Mouse (Mus musculus) Patski (cell line): Measurements from ENCODE around the gene Cd63. TPM values are rescaled to one million over a fixed set of nuclear protein-coding genes. Genes with fewer than 3 reads are reported as not detected.
A peak's percentile ranks its signal among the peaks of the same experiment; 100 is the strongest.

Experiments used
- ATAC-seq: fragments of 100-300 bp; one replicate; pipeline ENCODE4 v1.8.0; 2021
- CTCF ChIA-PET: fragments of 350-600 bp; sonication (Branson Sonifier 250); formaldehyde crosslinking; loops from one replicate; lab custom pipeline; 2022; ENCODE audit warnings: inconsistent platforms; lab: Charles Lee
- POLR2A ChIA-PET: fragments of 350-600 bp; sonication (Branson Sonifier 250); formaldehyde crosslinking; loops from one replicate; lab custom pipeline; 2022; ENCODE audit warnings: antibody characterized with exemption, inconsistent platforms; lab: Charles Lee
- DNase-seq: peaks from one replicate; pipeline ENCODE4 v3.0.0-alpha.2; 2011; ENCODE audit warnings: low read depth, low spot score
- H3K27me3 ChIP-seq: fragments of 371-371 bp; one replicate; pipeline ENCODE4 v1.5.1; 2021
- CTCF ChIP-seq: fragments of 100-300 bp; IDR thresholded peaks from one replicate; pipeline ENCODE4 v1.5.1; 2021
- in situ Hi-C: fragments of 300-500 bp; cut with MboI; formaldehyde crosslinking; loops from 3 replicates; pipeline ENCODE4 v1.11.1; 2018; ENCODE audit warnings: low pct_unique_long_range_greater_than_20kb, mixed read lengths
- polyA plus RNA-seq: library from polyadenylated mRNA; unstranded; gene quantifications from one replicate; pipeline ENCODE4 v1.2.3, GENCODE M21; 2021

Cd63 gene
- polyA plus RNA-seq, result 2,035 TPM

DNA sequence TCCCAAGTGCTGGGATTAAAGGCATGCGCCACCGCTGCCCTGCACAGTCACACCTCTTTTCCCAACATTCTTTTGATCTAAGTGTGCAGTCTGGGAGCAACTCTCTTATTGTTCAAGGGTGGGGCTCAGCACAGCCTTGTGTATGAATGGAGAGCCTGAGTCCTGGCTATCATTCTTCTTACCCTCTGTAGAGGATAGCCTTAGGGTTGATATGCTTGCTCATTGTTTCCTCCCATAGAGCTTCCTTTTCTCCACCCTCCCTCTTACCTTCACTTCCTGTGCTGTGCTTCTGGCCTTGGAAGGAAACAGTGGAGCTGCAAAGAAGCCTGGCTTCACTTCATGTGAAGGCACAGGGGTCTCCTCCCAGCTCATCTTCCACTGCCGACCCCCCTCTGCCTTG lies at the start of gene Cd63:
Gene Cd63 (plus strand): TSS at position 292 of the 400 bp plus-strand sequence.
- in situ Hi-C loops, result loop anchor here (25.0 kb wide), 1 partner anchor 1238 kb away; the partner anchor contains the start of genes Nab2 and Nemp1
- no peak for ATAC-seq
- CTCF ChIA-PET, result interaction anchor here (1.6 kb wide), 1 partner anchor 13 kb away, joined by 4 read pairs; no protein-coding TSS in a partner anchor
- H3K27me3 ChIP-seq, result no peaks in the 10 kb centered on the region
- no peak for TF ChIP-seq CTCF
- DNase-seq, result no peak
- POLR2A ChIA-PET, result no interaction called here

DNA sequence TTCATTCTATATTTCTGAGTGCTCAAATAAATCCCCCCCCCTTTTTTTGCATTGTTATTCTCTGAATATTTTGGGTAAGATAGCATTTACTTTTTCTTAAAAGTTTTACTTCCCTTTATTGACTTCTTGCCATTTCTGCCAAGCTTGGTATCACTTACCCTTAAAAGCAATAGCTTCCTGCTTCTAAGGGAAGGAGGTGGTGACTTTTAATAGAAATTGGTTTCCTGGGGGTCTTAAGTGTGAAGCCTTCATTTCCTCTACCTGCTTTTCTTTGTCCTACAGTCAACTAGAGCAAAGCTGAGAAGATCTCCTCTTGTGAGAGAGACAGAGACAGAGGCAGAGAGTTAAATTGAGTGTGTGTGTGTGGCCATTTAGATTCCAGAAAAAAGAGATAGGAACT lies 39.6 kb upstream of the Cd63 start:
- POLR2A ChIA-PET, result no interaction called here
- ATAC-seq, result no peak
- H3K27me3 ChIP-seq, result no peaks in the 10 kb centered on the region
- no peak for TF ChIP-seq CTCF
- in situ Hi-C loops, result no loop called here
- no peak for DNase-seq
- CTCF ChIA-PET, result interaction anchor here (1.2 to 2.8 kb wide), 3 partner anchors 10 to 335 kb away, joined by 3 to 8 read pairs (median 4); partner anchors contain the start of gene Esyt1

DNA sequence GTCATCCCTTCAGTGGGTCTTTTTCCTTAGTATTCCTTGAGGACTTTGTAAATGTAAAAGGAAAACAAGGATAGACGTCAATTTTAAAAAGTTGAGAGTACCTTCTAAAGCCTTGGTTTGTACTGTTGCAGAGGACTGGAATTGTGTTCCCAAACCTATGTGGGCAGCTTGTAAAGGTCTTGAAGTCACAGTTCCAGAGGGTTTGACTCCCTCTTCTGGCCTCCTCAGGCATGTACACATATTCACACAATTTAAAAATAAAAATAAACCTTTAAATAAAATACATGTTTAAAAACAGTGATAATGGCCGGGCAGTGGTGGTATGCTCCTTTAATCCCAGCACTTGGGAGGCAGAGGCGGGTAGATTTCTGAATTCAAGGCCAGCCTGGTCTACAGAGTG lies 34.7 kb upstream of the Cd63 start:
- no peaks in the 10 kb centered on the region for H3K27me3 ChIP-seq
- ChIA-PET POLR2A (no interaction called here), CTCF (interaction anchor here (1.0 to 1.6 kb wide), 4 partner anchors 10 to 29 kb away, joined by 3 to 5 read pairs (median 4); no protein-coding TSS in a partner anchor)
- ATAC-seq (no peak), DNase-seq (no peak)
- peak; percentile 58 for TF ChIP-seq CTCF
- in situ Hi-C loops, result no loop called here

DNA sequence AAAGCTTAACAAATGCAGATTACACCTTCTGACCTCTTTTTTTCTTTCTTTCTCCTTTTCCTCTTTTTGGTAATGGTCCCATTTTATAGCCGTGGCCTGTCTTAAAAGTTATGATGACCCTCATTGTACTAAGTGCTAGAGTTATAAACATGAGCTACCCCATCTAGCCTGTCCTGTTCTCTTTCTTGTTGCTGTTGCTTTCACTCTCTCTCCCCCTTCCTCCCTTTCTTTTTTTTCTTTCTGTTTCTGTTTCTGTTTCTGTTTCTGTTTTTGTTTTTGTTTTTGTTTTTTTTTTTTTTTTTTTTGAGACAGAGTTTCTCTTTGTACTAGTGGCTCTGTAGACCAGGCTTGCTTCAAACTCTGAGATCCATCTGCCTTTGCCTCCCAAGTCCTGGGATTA lies 34.3 kb upstream of the Cd63 start:
- ATAC-seq (no peak), DNase-seq (no peak)
- POLR2A ChIA-PET, result interaction anchor here (0.5 kb wide), 1 partner anchor 111 kb away, joined by 4 read pairs; no protein-coding TSS in a partner anchor
- in situ Hi-C loops, result no loop called here
- H3K27me3 ChIP-seq, result no peaks in the 10 kb centered on the region
- CTCF ChIA-PET, result interaction anchor here (1.3 to 1.6 kb wide), 3 partner anchors 9 to 28 kb away, joined by 3 to 5 read pairs (median 4); no protein-coding TSS in a partner anchor
- TF ChIP-seq CTCF, result no peak

DNA sequence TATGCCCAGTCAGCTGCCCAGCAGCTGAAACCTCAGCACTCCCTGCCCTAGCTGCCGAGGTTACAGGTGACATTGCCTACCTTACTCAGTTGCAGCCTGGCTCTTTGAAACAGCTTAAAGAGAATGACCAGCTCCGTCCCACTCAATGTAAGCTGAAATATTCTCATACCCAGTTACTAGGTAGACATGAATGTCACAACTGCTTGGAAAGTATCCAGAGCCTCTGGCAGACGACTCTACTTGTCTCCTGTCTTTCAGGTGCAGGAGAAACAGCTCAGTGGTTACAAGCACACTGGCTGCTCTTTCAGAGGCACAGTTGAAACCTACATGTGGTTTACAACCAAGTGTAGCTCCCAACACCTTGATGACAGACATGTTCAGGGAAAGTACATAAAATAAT lies 30.4 kb upstream of the Cd63 start:
- no peak for DNase-seq
- in situ Hi-C loops, result no loop called here
- CTCF ChIA-PET, result interaction anchor here (1.1 to 2.0 kb wide), 3 partner anchors 10 to 39 kb away, joined by 4 to 5 read pairs (median 5); no protein-coding TSS in a partner anchor
- POLR2A ChIA-PET, result interaction anchor here (0.7 kb wide), 1 partner anchor 20 kb away, joined by 4 read pairs; no protein-coding TSS in a partner anchor
- TF ChIP-seq CTCF, result no peak
- no peak for ATAC-seq
- no peaks in the 10 kb centered on the region for H3K27me3 ChIP-seq

DNA sequence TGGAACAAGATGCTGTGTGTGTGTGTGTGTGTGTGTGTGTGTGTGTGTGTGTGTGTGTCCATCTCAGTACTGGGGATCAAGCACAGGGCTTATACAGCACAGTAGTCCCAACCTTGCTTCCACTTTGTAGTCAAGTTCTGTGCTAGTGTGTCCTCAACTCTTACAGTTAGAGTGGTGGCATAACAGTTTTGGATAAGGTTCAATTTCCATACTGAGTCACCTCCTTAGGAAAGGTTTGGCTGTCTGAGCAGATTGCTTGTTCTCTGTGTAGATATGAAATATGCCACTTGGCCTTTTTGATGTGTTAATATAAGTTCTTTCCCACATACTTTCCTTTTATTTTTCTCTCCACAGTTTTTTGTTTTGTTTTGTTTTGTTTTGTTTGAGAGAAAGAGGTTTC lies 22.5 kb upstream of the Cd63 start:
- ChIA-PET CTCF (no interaction called here), POLR2A (interaction anchor here (1.5 kb wide), 1 partner anchor 13 kb away, joined by 3 read pairs; the partner anchor contains the start of gene Gdf11)
- DNase-seq (no peak), ATAC-seq (no peak)
- no peak for TF ChIP-seq CTCF
- in situ Hi-C loops, result no loop called here
- no peaks in the 10 kb centered on the region for H3K27me3 ChIP-seq

DNA sequence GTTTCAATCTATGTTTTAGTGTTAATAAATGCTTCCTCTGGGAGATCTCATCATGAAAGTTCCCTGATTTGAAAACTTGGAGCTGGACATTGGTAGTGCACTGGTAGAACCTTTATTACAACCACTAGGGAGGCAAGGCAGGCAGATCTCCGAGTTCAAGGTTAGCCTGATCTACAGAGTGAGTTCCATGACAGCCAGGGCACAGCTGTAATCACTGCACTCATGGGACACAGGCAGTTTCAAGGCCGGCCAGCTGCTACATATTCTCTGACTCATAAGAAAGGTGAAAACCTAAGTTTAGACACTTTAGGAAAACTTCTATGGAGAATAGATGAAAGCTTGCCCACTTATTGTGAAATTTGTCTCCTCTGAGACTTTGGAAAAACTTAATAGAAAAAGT lies 22.0 kb upstream of the Cd63 start:
- in situ Hi-C loops, result no loop called here
- no peak for TF ChIP-seq CTCF
- POLR2A ChIA-PET, result interaction anchor here (0.9 to 1.5 kb wide), 2 partner anchors 12 to 18 kb away, joined by 3 read pairs; partner anchors contain the start of gene Gdf11
- no peaks in the 10 kb centered on the region for H3K27me3 ChIP-seq
- DNase-seq (no peak), ATAC-seq (no peak)
- CTCF ChIA-PET, result interaction anchor here (1.5 to 2.0 kb wide), 2 partner anchors 15 to 17 kb away, joined by 3 to 5 read pairs; no protein-coding TSS in a partner anchor

DNA sequence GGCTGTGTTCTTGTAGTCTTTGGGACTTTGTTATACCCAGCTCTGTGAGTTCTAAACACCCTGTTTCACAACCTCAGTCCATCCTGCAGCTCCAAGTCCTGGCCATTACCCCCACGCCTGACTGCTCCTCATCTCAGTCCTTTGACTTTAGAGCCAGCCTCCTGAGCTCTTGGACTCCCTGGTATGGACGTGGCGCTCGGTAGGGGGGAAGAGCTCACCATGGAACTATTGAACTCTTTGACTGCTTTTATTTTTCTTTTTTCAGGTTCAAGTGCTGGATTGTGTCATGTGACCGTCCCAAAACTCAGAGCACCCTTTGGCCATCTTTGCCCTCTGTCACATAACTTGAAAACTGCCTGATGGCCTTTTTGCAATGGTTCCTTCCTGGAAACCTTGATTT lies 18.7 kb upstream of the Cd63 start:
- in situ Hi-C loops, result no loop called here
- ChIA-PET POLR2A (interaction anchor here (0.6 to 1.5 kb wide), 2 partner anchors 8 to 9 kb away, joined by 3 to 4 read pairs; no protein-coding TSS in a partner anchor), CTCF (interaction anchor here (1.0 to 2.5 kb wide), 5 partner anchors 10 to 40 kb away, joined by 3 to 6 read pairs (median 4); no protein-coding TSS in a partner anchor)
- no peak for ATAC-seq
- no peak for DNase-seq
- H3K27me3 ChIP-seq, result no peaks in the 10 kb centered on the region
- no peak for TF ChIP-seq CTCF

DNA sequence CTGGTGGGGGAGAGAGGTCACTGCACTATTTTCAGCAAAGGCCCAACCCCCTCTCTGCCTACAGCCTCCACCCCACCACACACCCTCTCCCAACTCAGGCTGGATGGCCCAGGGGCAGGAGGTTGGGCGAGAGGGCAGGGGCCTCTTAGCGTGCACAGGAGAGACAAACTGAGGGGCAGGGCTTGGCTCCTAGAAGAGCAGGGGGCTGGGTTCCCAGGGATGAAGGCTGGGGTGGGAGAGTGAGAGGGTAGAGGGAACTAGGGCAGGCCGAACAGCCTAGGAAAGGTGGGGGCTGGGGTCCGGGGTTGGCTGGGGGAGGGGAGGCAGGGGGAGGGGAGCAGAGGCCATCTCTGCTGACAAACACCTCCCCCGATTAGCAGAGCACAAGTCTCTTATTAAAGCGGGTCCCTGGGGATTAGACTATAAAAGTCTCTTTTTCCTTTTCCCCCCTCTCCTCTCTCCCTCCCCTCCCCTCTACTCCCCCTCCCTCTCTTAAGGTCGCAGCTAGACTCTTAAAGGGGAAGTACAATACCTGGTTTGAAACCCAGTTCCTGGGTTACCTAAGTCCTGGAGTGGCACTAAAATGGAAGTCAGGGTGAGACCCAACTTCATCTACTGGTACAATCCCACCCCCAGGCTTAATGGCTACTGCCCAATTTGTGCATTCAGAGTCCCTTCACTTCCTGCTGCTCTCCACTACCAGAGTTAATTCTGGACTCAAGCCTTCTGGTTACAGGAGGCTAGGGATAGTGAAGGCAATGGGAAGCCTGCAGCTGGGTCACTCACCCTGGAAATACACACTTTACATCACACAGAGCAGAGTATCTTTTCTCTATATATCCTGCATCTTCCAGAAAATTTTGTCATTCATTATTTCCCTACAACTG lies 11.6 kb upstream of the Cd63 start:
- in situ Hi-C loops, result no loop called here

DNA sequence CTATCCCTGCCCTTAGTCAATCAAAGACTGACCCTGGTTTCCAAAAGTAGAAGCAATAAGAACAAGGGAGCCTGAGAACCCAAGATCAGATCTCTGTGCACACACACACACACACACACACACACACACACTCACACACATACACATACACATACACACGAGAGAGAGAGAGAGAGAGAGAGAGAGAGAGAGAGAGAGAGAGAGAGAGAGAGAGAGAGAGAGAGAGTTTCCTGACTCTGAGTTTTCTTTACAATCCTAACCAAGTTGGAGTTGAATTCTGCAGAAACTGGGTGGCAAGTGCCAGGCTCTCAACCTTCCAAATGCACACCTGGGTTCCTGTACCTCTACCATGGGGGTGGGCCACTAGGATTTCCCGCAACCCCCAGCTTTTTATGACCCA lies 10.9 kb upstream of the Cd63 start:
- CTCF ChIA-PET, result interaction anchor here (1.0 kb wide), 1 partner anchor 19 kb away, joined by 3 read pairs; no protein-coding TSS in a partner anchor
- in situ Hi-C loops, result no loop called here
- no peak for TF ChIP-seq CTCF
- H3K27me3 ChIP-seq, result no peaks in the 10 kb centered on the region
- DNase-seq, result no peak
- POLR2A ChIA-PET, result interaction anchor here (1.4 to 1.7 kb wide), 2 partner anchors 9 to 14 kb away, joined by 4 to 5 read pairs; no protein-coding TSS in a partner anchor
- no peak for ATAC-seq

More for the DNA sequence above, 11.6 kb upstream of the Cd63 start:
- TF ChIP-seq CTCF, result no peak
- ATAC-seq (no peak), DNase-seq (no peak)
- no peaks in the 10 kb centered on the region for H3K27me3 ChIP-seq
- ChIA-PET CTCF (no interaction called here), POLR2A (interaction anchor here (1.4 to 1.7 kb wide), 2 partner anchors 8 to 14 kb away, joined by 4 to 5 read pairs; no protein-coding TSS in a partner anchor)
